Mouse (Mus musculus) kidney, postnatal 10 days (tissue): ENCODE results near the gene Cpne4.

Experiments
- DNase-seq: peaks from one replicate; pipeline ENCODE4 v3.0.0; 2021; ENCODE audit warnings: mixed read lengths

Gene Cpne4

DNA sequence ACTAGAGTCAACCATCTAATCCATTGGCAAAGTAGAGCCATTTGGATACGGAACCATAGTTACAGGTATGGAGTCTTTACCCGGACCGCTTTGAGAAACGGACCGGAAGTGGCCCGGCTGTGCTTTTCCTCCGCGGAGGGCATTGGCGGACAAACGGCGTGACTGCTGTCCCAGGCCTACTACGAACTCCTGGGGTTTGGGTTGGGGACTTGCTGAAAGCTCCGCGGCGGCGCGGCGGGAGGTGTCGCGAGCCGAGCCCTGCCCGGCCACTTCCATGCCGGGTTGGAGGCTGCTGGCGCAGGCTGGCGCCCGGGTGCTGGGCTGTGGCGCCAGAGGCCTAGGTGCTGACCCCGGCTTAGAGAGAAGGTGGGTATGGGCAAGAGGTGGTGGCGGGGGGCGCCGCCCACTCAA, 506.1 kb downstream of the Cpne4 start, which contains the start of gene Mrpl3:
Gene Mrpl3 (plus strand): TSS at position 93 of the 411 bp plus-strand sequence.
- peak; percentile 91 for DNase-seq

GRCm38 (mm10) chr9:105053812-105054211, 506.7 kb downstream of the Cpne4 start:
- no peak for DNase-seq

DNA sequence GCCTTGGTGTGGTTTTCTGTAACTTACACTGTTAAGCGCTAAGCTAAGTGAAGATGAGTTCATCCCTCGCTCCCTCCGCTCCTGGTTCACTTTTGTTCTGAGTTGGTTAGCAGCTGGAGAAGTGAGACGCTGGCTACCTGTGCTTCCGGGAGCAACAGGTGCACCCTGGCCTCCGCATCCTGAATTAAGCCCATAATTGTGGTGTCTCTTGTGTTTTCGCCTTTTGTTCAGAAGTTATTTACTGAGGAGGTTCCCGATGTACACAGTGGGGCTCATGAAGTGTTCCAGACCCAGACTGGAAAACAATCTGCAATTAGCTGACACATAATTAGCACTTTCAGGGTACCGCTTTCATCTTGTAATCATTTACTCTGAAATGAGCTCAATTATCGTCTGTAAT, 522.0 kb downstream of the Cpne4 start:
- DNase-seq: no peak

- DNase-seq: no peak
Measured at GRCm38 (mm10) chr9:105072991-105073748, 526.1 kb downstream of the Cpne4 start.

GRCm38 (mm10) chr9:105074851-105075250, 527.8 kb downstream of the Cpne4 start:
- DNase-seq: no peak

- no peak for DNase-seq
Measured at GRCm38 (mm10) chr9:105076756-105077424, 529.8 kb downstream of the Cpne4 start.

DNA sequence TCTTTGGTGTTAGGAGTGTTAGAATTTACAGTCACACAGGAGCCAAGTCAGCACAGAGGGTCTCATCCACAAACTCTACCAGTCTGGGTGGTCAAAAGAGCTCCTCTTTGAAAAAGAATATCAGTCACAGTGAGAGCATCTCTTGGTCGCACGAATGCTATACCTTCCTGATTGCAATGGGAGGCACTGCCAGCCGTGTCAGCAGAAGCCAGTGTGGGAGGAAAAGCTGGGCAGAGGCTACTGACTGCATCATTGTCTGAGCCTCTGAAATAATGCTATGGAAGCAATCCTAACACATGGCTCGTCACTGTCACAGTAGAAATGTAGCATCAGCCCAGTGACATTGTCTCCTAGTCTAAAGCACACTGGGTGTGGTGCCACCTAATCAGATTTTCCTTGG, 531.4 kb downstream of the Cpne4 start:
- DNase-seq: no peak

GRCm38 (mm10) chr9:105080246-105080645, 533.2 kb downstream of the Cpne4 start:
- DNase-seq: no peak
